Mouse (Mus musculus): ENCODE results near the gene Elmod3. TPM values are rescaled to one million over a fixed set of nuclear protein-coding genes. Genes with fewer than 3 reads are reported as not detected.

The Elmod3 gene
- polyA plus RNA-seq (2012; ENCODE audit: low replicate concordance): 25.1 and 32.3 TPM in 2 replicates

GRCm38 (mm10) chr6:72597956-72598753 lies at the start of gene Elmod3, which contains the start of gene Retsat:
Gene Elmod3, minus strand, starts transcription at chr6:72598413.
Gene Retsat, plus strand, starts transcription at chr6:72598475.

GRCm38 (mm10) chr6:72616643-72617288 lies 18.6 kb upstream of the Elmod3 start, which contains the start of gene Tgoln1:
Gene Tgoln1, minus strand, starts transcription at chr6:72617000.

GRCm38 (mm10) chr6:72544283-72544987 lies 53.8 kb downstream of the Elmod3 start, which contains the start of gene Capg:
Gene Capg, plus strand, starts transcription at chr6:72544391.

GRCm38 (mm10) chr6:72521607-72522006 lies 76.6 kb downstream of the Elmod3 start, which contains the start of gene Sh2d6:
Gene Sh2d6, minus strand, starts transcription at chr6:72521707.

Other genes starting within 250 kb of the Elmod3 start
- 8.8 and 12.1 TPM in 2 replicates for gene Tmem150a, start 243.0 kb downstream of the Elmod3 start, polyA plus RNA-seq (2012; ENCODE audit: low replicate concordance)
- gene Rnf181, start 231.5 kb downstream of the Elmod3 start, polyA plus RNA-seq (2012; ENCODE audit: low replicate concordance): 18.7 and 133 TPM in 2 replicates
- 18.2 and 26.9 TPM in 2 replicates for gene Vamp5, start 217.9 kb downstream of the Elmod3 start, polyA plus RNA-seq (2012; ENCODE audit: low replicate concordance)
- gene Vamp8, start 207.7 kb downstream of the Elmod3 start, polyA plus RNA-seq (2012; ENCODE audit: low replicate concordance): 15.4 and 75.0 TPM in 2 replicates
- 9.0 and 9.6 TPM in 2 replicates for gene Ggcx, start 184.1 kb downstream of the Elmod3 start, polyA plus RNA-seq (2012; ENCODE audit: low replicate concordance)
- 16.0 and 28.7 TPM in 2 replicates for gene Mat2a, start 158.9 kb downstream of the Elmod3 start, polyA plus RNA-seq (2012; ENCODE audit: low replicate concordance)
- 0.25 and 0.67 TPM in 2 replicates for gene Sh2d6, start 76.7 kb downstream of the Elmod3 start, polyA plus RNA-seq (2012; ENCODE audit: low replicate concordance)
- gene Capg, start 54.0 kb downstream of the Elmod3 start, polyA plus RNA-seq (2012; ENCODE audit: low replicate concordance): 264 and 513 TPM in 2 replicates
- 2.4 and 7.5 TPM in 2 replicates for gene Retsat, start 62 bp upstream of the Elmod3 start, polyA plus RNA-seq (2012; ENCODE audit: low replicate concordance)
- 4.2 and 11.9 TPM in 2 replicates for gene Tgoln1, start 18.6 kb upstream of the Elmod3 start, polyA plus RNA-seq (2012; ENCODE audit: low replicate concordance)
- 0.98 and 1.4 TPM in 2 replicates for gene Tcf7l1, start 190.8 kb upstream of the Elmod3 start, polyA plus RNA-seq (2012; ENCODE audit: low replicate concordance)

Data from hematopoietic multipotent progenitor cell, adult 10-12 weeks (in vitro differentiated cells).